Mouse (Mus musculus): Measurements from ENCODE around the gene Nap1l4. TPM values are rescaled to one million over a fixed set of nuclear protein-coding genes. Genes with fewer than 3 reads are reported as not detected.
A peak's percentile ranks its signal among the peaks of the same experiment; 100 is the strongest.
"Not testable (repeated sequence)": the region's sequence is repeated elsewhere in the genome, so short reads cannot be mapped to it uniquely, and the experiment has no call there.

Nap1l4 gene
- polyA plus RNA-seq, 1 experiment from 2014 or later: 74.9 TPM

DNA sequence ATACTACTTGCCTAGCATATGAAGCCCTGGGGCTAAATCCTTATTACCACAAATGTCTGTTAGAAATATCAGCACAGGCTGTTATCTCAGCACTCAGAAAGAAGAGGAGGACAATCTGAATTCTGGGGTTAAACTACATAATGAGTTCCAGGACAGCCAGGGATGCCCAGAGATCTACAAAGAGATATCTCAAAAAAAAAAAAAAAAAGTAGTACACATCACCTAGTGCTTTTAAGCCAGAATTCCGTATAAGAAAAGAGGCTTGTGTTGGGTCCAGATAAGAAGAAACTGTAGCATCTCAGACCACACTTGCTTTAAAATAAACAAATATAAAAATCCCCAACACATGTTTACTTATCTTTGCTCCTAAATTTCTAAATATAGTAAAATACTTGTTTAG, 10.2 kb downstream of the Nap1l4 start:
- no peak overlapping the region for H3K4me3 ChIP-seq (ENCODE audit: low read depth, low read length)
- H3K4me1 ChIP-seq (ENCODE audit: control insufficient read depth, low read depth, low read length): peaks cover 32% of the 10 kb centered on the region
- peaks cover 34% of the 10 kb centered on the region for H3K36me3 ChIP-seq (ENCODE audit: control insufficient read depth, insufficient read depth)
- no peaks in the 10 kb centered on the region for H3K9me3 ChIP-seq (replicated peaks; ENCODE audit: control insufficient read depth, low read length)
- no peaks in the 10 kb centered on the region for H3K27me3 ChIP-seq (ENCODE audit: control insufficient read depth, insufficient read depth, low read depth, low read length)
- ATAC-seq (ENCODE audit: low read depth): no peak
- no peak overlapping the region for H3K4me2 ChIP-seq (ENCODE audit: low read depth, low read length)
- WGBS (ENCODE audit: insufficient replicate concordance): 19% methylated on average over 1 of the region's 1 CpGs
- no peak overlapping the region for H3K27ac ChIP-seq (ENCODE audit: low read length)
- no peak overlapping the region for H3K9ac ChIP-seq (ENCODE audit: low read depth, low read length)

DNA sequence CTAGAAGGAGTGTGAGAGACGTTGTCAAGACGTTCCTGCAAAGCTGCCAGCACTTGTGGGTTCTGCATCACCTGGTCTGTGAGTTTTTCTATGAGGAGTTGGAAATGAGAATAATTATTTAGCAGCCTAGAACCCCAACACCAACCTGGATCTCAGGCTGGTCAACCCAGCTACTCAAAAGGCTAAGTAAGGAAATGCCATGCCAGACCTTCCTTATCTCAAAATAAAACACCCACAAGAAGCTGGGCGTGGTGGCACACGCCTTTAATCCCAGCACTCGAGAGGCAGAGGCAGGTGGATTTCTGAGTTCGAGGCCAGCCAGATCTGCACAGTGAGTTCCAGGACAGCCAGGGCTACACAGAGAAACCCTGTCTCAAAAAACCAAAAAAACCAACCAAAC, 10.7 kb downstream of the Nap1l4 start:
- not testable (repeated sequence) for H3K27ac ChIP-seq (ENCODE audit: low read length); H3K4me2 ChIP-seq (ENCODE audit: low read depth, low read length); H3K4me3 ChIP-seq (ENCODE audit: low read depth, low read length); H3K9me3 ChIP-seq (replicated peaks; ENCODE audit: control insufficient read depth, low read length); H3K27me3 ChIP-seq (ENCODE audit: control insufficient read depth, insufficient read depth, low read depth, low read length); H3K9ac ChIP-seq (ENCODE audit: low read depth, low read length)
- Histone ChIP-seq H3K4me1 (ENCODE audit: control insufficient read depth, low read depth, low read length) (peaks cover 32% of the 10 kb centered on the region), H3K36me3 (ENCODE audit: control insufficient read depth, insufficient read depth) (peaks cover 34% of the 10 kb centered on the region)
- 49% methylated on average over 6 of the region's 6 CpGs for WGBS (ENCODE audit: insufficient replicate concordance)
- ATAC-seq (ENCODE audit: low read depth): peak; percentile 47; the same call in 1 of the 2 replicates

DNA sequence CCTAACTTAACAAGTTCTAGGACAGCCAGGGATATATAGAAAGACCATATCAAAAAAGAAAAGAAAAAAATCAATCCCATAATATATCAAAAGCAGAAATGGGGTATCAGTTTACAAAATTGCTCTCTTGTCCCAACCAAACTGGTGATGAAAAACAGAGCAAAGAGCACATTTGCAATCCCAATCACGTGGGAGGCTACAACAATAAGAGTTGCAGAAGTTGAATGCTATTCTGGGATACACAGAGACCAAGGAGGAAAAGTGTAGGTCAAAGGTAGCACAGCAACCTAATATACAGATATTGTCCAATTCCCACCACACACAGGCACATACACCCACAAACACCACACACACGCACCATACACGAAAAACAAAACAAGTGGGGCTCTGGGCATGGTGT, 12.7 kb downstream of the Nap1l4 start:
- no peak overlapping the region for H3K4me2 ChIP-seq (ENCODE audit: low read depth, low read length)
- H3K27me3 ChIP-seq (ENCODE audit: control insufficient read depth, insufficient read depth, low read depth, low read length): no peaks in the 10 kb centered on the region
- H3K36me3 ChIP-seq (ENCODE audit: control insufficient read depth, insufficient read depth): peaks cover 46% of the 10 kb centered on the region
- WGBS (ENCODE audit: insufficient replicate concordance): 74% methylated on average over 3 of the region's 3 CpGs
- H3K4me3 ChIP-seq (ENCODE audit: low read depth, low read length): no peak overlapping the region
- H3K9me3 ChIP-seq (replicated peaks; ENCODE audit: control insufficient read depth, low read length): no peaks in the 10 kb centered on the region
- H3K9ac ChIP-seq (ENCODE audit: low read depth, low read length): no peak overlapping the region
- ATAC-seq (ENCODE audit: low read depth): no peak
- peaks cover 24% of the 10 kb centered on the region for H3K4me1 ChIP-seq (ENCODE audit: control insufficient read depth, low read depth, low read length)
- H3K27ac ChIP-seq (ENCODE audit: low read length): no peak overlapping the region

GRCm38 (mm10) chr7:143533284-143533683, 15.6 kb downstream of the Nap1l4 start:
- H3K27ac ChIP-seq (ENCODE audit: low read length): peak overlapping the region; percentile 70

GRCm38 (mm10) chr7:143532410-143532809, 16.5 kb downstream of the Nap1l4 start:
- Histone ChIP-seq H3K27ac (ENCODE audit: low read length) (no peak overlapping the region), H3K27me3 (ENCODE audit: control insufficient read depth, insufficient read depth, low read depth, low read length) (no peaks in the 10 kb centered on the region)

More at GRCm38 (mm10) chr7:143533284-143533683, 15.6 kb downstream of the Nap1l4 start:
- peaks cover 61% of the 10 kb centered on the region for H3K36me3 ChIP-seq (ENCODE audit: control insufficient read depth, insufficient read depth)
- H3K9me3 ChIP-seq (replicated peaks; ENCODE audit: control insufficient read depth, low read length): no peaks in the 10 kb centered on the region
- peaks cover 20% of the 10 kb centered on the region for H3K4me1 ChIP-seq (ENCODE audit: control insufficient read depth, low read depth, low read length)
- ATAC-seq (ENCODE audit: low read depth): peak; percentile 96
- H3K4me2 ChIP-seq (ENCODE audit: low read depth, low read length): peak overlapping the region; percentile 21; the same call in 1 of the 2 replicates
- WGBS (ENCODE audit: insufficient replicate concordance): 26% methylated on average over 2 of the region's 2 CpGs
- H3K27me3 ChIP-seq (ENCODE audit: control insufficient read depth, insufficient read depth, low read depth, low read length): no peaks in the 10 kb centered on the region
- H3K9ac ChIP-seq (ENCODE audit: low read depth, low read length): no peak overlapping the region; the same call in 1 of the 2 replicates
- H3K4me3 ChIP-seq (ENCODE audit: low read depth, low read length): no peak overlapping the region

GRCm38 (mm10) chr7:143519333-143519732, 29.6 kb downstream of the Nap1l4 start:
- no peak overlapping the region for H3K4me2 ChIP-seq (ENCODE audit: low read depth, low read length)
- 67% methylated on average over 4 of the region's 4 CpGs for WGBS (ENCODE audit: insufficient replicate concordance)

More at GRCm38 (mm10) chr7:143532410-143532809, 16.5 kb downstream of the Nap1l4 start:
- H3K36me3 ChIP-seq (ENCODE audit: control insufficient read depth, insufficient read depth): peaks cover 62% of the 10 kb centered on the region
- H3K4me2 ChIP-seq (ENCODE audit: low read depth, low read length): no peak overlapping the region
- 93% methylated on average over 1 of the region's 1 CpGs for WGBS (ENCODE audit: insufficient replicate concordance)
- ATAC-seq (ENCODE audit: low read depth): no peak
- H3K9me3 ChIP-seq (replicated peaks; ENCODE audit: control insufficient read depth, low read length): no peaks in the 10 kb centered on the region
- no peak overlapping the region for H3K9ac ChIP-seq (ENCODE audit: low read depth, low read length)
- H3K4me1 ChIP-seq (ENCODE audit: control insufficient read depth, low read depth, low read length): peaks cover 14% of the 10 kb centered on the region
- H3K4me3 ChIP-seq (ENCODE audit: low read depth, low read length): no peak overlapping the region

DNA sequence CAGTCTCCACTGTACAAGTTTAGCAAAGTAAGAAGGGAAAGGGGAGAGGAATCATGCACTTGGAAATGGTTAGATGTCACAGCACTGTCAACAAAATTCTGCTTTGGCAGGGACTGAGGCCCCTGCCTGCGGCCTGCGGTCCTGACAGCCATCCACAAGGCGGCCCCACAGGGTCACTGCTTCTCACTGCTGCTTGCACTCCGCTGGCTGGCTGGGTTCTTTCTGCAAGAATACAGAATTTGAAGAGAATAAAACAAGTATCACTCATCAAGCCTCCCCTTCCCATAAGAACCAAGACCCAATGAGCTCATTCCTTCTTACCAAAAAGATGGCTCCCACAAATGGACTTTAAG, 34.5 kb downstream of the Nap1l4 start:
- Histone ChIP-seq H3K36me3 (ENCODE audit: control insufficient read depth, insufficient read depth) (peaks cover 41% of the 10 kb centered on the region), H3K4me2 (ENCODE audit: low read depth, low read length) (no peak overlapping the region), H3K27ac (ENCODE audit: low read length) (no peak overlapping the region), H3K4me1 (ENCODE audit: control insufficient read depth, low read depth, low read length) (no peaks in the 10 kb centered on the region), H3K4me3 (ENCODE audit: low read depth, low read length) (no peak overlapping the region), H3K9me3 (replicated peaks; ENCODE audit: control insufficient read depth, low read length) (no peaks in the 10 kb centered on the region), H3K9ac (ENCODE audit: low read depth, low read length) (no peak overlapping the region), H3K27me3 (ENCODE audit: control insufficient read depth, insufficient read depth, low read depth, low read length) (no peaks in the 10 kb centered on the region)
- no peak for ATAC-seq (ENCODE audit: low read depth)
- WGBS (ENCODE audit: insufficient replicate concordance): 87% methylated on average over 4 of the region's 4 CpGs

More at GRCm38 (mm10) chr7:143519333-143519732, 29.6 kb downstream of the Nap1l4 start:
- Histone ChIP-seq H3K9ac (ENCODE audit: low read depth, low read length) (no peak overlapping the region), H3K27me3 (ENCODE audit: control insufficient read depth, insufficient read depth, low read depth, low read length) (no peaks in the 10 kb centered on the region), H3K4me1 (ENCODE audit: control insufficient read depth, low read depth, low read length) (no peaks in the 10 kb centered on the region), H3K9me3 (replicated peaks; ENCODE audit: control insufficient read depth, low read length) (no peaks in the 10 kb centered on the region), H3K4me3 (ENCODE audit: low read depth, low read length) (no peak overlapping the region), H3K36me3 (ENCODE audit: control insufficient read depth, insufficient read depth) (peaks cover 67% of the 10 kb centered on the region), H3K27ac (ENCODE audit: low read length) (no peak overlapping the region)
- ATAC-seq (ENCODE audit: low read depth): peak; percentile 51; the same call in 1 of the 2 replicates

- no peak overlapping the region for H3K4me3 ChIP-seq (ENCODE audit: low read depth, low read length)
- H3K36me3 ChIP-seq (ENCODE audit: control insufficient read depth, insufficient read depth): peaks cover 37% of the 10 kb centered on the region
- H3K9me3 ChIP-seq (replicated peaks; ENCODE audit: control insufficient read depth, low read length): no peaks in the 10 kb centered on the region
- H3K4me1 ChIP-seq (ENCODE audit: control insufficient read depth, low read depth, low read length): no peaks in the 10 kb centered on the region
- no peak for ATAC-seq (ENCODE audit: low read depth)
- no peak overlapping the region for H3K9ac ChIP-seq (ENCODE audit: low read depth, low read length)
- 64% methylated on average over 10 of the region's 10 CpGs for WGBS (ENCODE audit: insufficient replicate concordance)
- H3K27ac ChIP-seq (ENCODE audit: low read length): no peak overlapping the region
- no peaks in the 10 kb centered on the region for H3K27me3 ChIP-seq (ENCODE audit: control insufficient read depth, insufficient read depth, low read depth, low read length)
- no peak overlapping the region for H3K4me2 ChIP-seq (ENCODE audit: low read depth, low read length)
These were observed 35.0 kb downstream of the Nap1l4 start for GRCm38 (mm10) chr7:143513763-143514415.

GRCm38 (mm10) chr7:143511335-143511712, 37.6 kb downstream of the Nap1l4 start:
- H3K27me3 ChIP-seq (ENCODE audit: control insufficient read depth, insufficient read depth, low read depth, low read length): no peaks in the 10 kb centered on the region
- no peaks in the 10 kb centered on the region for H3K9me3 ChIP-seq (replicated peaks; ENCODE audit: control insufficient read depth, low read length)
- no peaks in the 10 kb centered on the region; the same call in 1 of the 2 replicates for H3K4me1 ChIP-seq (ENCODE audit: control insufficient read depth, low read depth, low read length)
- no peak overlapping the region for H3K27ac ChIP-seq (ENCODE audit: low read length)
- no peak overlapping the region for H3K9ac ChIP-seq (ENCODE audit: low read depth, low read length)
- no peak for ATAC-seq (ENCODE audit: low read depth)
- no peak overlapping the region for H3K4me3 ChIP-seq (ENCODE audit: low read depth, low read length)
- H3K4me2 ChIP-seq (ENCODE audit: low read depth, low read length): no peak overlapping the region
- peaks cover 21% of the 10 kb centered on the region for H3K36me3 ChIP-seq (ENCODE audit: control insufficient read depth, insufficient read depth)
